Mouse (Mus musculus): ENCODE data around the gene Ankrd49.
A peak's percentile ranks its signal among the peaks of the same experiment; 100 is the strongest.

The Ankrd49 gene

DNA sequence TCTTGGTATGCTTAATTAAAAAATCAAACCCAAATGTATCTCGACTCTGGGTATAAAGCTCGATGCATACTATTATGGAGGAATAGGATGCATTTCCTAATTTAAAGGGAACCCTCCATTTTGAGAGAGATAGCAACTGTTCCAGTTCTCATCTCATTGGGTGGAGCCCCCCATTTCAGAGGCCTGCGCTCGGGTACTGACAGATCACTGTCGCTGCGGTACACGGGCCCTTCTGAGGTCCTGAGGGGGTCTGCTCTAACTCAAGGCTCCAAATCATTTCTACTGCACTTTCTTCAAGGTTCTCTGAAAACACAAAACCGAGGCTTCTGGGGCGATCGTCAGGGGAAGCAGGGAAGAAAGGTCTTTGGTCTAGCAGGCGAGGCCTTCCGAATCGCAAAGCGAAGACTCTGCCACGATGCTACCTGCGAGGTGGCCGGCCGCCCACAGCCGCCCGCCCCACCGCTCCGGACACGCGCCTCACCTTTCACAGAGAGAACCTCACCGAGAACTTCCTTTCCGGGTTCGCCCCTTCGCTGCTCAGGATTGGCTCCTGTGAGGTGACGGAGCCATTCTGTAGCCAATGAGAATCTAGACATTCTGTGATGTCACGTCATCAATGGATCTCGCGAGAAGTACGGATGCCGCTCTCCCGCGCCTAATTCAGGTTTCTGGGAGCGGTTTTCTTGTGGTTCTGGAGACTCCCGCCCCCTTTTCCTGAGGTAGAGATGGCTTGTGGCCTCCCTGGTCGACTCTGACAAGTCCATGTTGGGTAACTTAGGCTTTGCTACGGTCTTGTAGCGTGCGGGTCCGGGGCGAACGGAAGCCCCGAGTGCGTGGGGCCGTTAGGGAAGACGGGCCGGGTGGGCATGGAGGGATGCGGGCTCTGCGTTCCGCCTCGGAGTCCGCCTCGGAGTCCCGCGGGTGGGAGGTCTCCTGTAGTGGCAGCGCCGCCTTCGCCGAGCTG is at the start of gene Ankrd49, which contains the start of gene Mre11a:
TSS of gene Ankrd49 (minus strand) at position 818 of the 964 bp plus-strand sequence.
TSS of gene Mre11a (plus strand) at position 616 of the 964 bp plus-strand sequence.
- DNase-seq: peak; percentile 85

DNA sequence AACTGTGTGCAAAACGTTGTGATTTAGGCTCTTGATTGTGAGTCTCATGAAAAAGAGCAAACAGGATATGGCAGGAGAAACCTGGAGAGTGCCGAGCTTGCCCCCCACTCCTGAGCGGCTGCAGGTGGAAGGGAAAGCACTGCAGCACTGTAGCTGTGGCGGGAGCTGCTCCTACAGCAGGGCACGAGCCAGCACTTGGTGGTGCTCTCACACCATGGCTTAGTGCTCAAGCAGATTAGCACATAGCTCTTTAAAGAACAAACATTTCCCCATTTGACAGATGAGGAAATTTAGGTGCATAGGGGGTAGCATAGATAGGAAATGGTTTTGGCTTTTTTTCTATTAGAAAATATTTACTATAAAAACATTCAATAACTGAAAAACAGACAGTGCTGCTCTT is 47.4 kb upstream of the Ankrd49 start:
- DNase-seq: no peak

DNA sequence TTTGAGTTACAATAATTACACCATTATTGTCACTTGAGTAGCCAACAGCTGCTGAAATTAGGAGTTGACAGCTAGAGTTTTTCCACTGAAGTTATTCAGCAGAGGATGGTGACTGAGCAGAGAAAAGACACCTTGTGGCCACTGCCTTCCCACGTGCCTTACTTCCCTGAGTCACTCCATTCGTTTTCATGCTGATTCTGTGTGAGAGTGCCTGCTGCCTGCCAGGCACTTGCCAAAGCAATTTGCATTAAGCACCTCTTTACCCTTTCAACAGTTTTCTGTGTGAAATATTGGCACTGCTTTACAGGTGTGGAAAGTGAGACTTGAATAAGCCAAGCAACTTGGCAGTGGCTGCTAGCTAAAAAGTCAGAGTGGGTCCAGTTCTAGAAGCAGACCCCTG is 43.2 kb upstream of the Ankrd49 start:
- DNase-seq: no peak

DNA sequence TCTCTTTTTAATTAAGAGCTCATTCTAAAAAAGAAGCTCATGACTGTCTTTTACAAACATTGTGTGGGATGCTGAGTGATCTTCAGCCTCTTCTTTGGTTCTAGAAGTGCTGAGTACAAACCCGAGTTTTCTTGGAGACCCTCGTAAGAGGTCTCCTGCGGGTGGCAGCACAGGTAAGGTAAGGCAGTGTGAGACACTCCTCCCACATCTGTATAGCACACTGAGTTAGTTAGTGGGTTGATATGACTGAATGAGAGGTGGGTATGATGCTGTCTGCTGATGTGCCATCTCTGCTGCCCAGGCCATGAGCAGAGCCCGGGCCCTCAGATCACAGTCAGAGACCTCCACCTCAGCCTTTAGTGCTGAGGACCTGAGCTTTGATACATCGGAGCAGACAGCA is 40.2 kb upstream of the Ankrd49 start:
- DNase-seq: no peak

DNA sequence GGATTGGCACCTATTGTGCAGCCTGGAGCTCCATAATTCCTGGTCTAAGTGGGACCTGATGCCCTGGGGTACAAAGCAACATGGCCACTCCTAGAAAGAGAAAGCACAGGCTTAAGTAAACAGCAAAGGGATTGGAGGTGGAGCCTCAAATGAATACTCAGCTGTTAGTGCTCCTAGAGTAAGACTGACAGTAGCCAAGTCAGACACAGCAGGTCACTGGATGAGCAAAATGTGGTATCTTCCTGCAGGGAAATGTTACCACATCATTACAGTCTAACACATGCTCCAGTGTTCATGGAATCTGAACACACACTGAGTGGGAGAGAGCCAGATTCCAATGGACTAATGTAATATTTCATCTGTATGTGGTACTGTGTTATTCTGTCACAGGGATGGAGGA is 36.7 kb upstream of the Ankrd49 start:
- no peak for DNase-seq

DNA sequence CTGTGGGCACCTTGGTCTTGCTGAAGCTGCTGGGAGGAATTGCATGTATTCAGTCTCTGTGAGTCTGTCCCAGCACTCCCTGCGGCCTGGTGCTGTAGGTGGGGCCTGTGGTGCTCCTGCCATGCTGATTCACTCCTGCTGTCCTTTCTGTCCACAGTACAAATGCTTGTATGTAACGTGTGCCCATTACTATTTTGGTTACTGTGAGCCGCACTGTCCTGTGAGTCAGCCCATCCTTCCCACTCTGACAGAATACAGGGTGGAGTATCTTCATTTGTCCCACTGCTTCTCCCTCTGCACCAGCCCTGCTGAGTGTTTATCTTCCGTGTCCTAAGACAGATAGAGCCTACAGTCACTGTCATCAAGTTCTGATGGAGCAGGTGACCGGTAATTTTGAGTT is 25.5 kb upstream of the Ankrd49 start:
- peak; percentile 5 for DNase-seq

DNA sequence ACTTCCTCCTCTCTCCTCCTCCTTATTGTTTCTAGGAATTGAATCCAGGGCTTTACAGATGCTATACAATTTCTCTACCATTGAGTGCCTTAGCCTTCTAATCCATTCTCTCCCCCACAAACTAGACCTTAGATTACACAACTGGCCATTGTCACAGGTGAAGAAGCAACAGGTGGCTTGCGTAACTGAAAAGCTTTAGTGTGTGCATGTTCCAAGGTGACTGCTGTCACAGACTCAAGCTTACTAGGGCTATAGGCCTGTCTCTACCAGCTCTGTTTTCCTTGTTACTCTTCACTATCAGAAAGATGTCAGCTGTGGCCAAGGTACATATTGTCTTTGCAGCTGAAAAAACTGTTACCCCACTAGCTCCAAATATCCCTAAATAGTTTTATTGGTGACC is 22.1 kb upstream of the Ankrd49 start:
- DNase-seq: no peak

DNA sequence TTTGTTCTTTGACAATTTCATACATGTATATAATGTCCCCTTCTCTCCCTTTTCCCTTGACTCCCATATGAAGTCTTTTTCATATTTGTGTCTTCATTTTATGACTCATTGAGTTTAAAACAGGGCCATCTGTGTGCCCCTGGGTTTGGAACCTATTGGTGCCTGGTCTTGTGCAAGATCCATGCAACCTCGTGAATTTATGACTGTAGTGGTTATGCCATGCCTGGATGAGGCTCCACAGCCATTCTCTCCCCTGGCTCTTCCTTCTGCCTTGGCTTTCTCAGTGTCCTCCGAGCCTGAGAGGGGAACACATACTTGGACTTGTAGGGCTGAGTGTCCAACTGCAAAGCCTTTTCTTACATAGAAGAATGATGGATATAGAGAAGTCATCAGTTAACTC is 21.1 kb upstream of the Ankrd49 start:
- DNase-seq: no peak

DNA sequence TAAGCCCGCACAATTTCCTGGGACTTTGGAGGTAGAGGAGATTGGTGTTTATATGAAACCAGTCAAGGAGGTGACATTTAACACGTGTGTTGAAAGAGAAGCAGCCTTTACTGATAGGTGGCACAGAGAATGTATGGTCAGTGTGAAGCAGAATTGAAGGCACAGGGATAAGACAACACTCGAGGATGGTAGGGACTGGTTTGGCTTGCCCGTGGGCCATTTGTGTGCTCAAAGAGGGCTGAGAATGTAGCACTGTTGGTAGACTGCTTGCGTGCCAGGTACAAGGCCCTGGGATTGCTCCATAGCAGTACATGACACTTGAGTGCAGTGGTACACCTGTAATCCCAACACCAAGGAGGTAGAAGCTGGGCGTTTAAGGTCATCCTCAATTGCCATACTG is 2.7 kb upstream of the Ankrd49 start:
- DNase-seq: no peak

DNA sequence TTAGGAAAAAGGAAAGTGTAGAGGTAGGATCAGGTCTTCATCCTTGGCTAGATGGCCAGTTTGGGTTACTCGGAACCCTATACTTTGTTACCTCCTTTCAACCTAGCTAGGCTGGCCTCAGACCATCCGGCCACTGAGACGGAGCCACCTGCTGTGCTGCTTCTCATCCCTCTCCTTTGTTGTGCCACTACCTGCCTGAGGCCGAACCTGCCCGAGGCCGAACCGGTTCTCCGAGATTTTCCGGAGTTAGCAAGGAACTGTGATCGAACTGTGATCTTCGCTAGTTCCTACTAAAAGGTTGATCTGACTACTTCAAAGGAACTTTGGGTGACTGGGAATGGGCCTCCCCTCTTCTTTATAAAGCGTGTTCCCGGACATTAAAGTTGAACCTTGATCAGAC is 6.3 kb downstream of the Ankrd49 start:
- DNase-seq: no peak

DNA sequence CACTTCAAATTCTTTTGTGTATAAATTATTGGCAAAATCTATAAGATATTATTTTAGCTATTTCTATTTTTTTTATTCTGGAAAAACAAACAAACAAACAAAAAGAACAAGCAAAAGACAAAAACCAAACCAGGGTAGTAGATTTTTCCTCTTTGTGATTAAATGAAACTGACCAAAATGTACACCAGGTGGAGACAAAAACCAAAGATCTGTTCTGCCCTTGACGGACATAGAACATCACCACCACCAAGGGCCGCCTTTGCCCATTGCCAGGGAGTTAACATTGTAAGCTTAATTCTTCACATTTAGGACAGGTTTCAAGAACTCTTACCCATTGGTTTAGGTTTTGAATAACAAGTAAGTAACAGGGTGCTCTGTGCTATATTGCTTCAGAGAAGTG is 10.8 kb downstream of the Ankrd49 start:
- DNase-seq: no peak

DNA sequence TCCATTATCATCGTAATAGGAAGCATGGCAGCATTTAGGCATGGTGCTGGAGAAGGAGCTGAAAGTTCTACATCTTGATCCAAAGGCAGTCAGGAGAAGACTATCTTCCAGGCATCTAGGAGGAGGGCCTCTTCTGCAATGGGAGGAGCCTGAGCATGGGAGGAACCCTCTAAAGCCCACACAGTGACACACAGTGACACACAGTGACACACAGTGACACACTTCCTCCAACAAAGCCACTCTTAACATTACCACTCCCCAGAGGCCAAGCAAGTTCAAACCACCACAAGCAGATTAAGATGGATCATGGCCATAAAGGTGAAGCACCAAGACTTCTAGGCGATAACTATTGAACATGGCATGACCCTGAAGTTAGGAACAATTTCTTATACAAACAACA is 12.6 kb downstream of the Ankrd49 start:
- no peak for DNase-seq

DNA sequence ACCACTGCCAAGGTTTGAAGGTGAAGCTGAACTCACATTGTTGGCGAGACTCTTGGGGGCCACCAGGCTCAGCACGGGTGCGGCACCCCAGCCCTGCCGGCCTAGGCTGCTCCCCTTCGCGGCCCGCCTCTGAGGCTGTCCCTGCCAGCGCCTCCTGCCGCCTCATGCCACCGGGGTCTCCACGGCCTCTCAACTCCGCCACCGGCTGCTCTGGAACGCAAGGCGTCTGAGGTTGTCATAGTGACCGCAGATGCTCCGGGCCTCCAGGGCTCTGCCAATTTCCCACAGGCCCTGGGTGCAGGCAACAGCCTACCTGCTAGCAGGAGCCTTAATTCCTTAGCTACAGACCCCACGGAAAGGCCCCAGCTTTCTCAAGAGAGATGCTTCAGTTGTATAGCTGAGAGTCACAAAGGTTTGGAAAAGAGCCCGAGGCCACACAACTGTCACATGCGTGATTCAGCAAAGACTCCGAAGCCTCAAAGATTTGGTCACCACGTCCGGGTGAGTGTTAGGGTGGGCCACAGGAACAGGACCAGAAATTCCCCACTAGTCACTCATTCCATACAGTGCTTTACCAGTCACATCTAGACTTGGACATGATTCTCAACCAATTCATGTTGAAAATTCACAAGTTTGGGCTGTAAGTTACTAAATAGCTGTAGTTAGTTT is 13.7 kb downstream of the Ankrd49 start, which contains the start of gene 1700012B09Rik:
TSS of gene 1700012B09Rik (minus strand) at position 228 of the 669 bp plus-strand sequence.
- no peak for DNase-seq

DNA sequence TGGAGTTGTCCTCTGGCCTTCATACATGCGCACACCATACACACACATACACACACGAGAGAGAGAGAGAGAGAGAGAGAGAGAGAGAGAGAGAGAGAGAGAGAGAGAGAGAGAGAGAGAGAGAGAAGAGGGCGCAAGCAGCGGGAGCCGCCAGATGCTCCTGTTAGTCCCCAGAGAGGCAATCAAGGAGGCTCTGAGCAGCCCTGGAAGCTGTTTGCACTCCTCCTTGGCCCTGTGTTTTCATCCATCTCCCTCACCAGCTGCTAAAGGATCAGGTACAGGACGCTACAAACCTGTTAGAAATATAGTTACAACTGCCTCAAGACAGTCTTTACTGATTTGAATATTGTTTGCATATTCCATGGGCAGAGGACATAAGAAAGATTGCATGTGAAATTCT is 14.8 kb downstream of the Ankrd49 start:
- DNase-seq: no peak

DNA sequence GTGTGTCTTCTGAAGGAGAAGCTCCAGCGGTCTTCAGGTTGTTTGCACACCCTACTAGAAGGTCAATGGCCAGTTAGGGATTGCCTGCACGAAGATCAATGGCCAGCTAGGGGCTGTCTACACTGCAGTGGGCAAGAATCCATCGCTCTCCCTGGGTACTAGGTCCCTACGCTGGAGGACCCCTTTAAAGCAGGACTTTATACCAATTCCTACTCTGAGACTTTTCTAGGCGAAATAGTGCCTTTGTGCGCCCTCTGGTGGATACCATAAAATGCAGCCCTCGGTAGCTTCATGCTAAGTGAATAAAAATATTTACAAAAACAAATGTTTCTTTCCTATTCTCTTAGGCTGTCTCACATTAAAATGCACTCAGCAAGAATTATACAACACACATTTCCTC is 19.9 kb downstream of the Ankrd49 start:
- peak; percentile 66 for DNase-seq

DNA sequence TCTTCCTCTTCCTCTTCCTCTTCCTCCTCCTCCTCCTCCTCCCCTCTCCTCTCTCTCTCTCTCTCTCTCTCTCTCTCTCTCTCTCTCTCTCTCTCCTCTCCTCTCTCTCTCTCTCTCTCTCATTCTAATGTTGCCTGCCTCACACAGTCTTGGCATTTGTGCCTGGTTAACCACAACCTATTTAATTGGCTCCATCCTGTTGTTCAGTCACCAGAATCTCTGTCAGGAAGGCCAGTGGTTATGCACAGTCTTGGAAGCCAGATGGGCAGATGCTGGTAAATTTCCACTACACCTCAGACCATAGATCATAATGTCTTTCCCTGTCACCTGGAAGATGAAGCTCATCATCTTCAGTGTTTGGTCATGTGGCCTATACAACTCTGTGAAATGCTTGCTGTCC is 25.4 kb downstream of the Ankrd49 start:
- no peak for DNase-seq

DNA sequence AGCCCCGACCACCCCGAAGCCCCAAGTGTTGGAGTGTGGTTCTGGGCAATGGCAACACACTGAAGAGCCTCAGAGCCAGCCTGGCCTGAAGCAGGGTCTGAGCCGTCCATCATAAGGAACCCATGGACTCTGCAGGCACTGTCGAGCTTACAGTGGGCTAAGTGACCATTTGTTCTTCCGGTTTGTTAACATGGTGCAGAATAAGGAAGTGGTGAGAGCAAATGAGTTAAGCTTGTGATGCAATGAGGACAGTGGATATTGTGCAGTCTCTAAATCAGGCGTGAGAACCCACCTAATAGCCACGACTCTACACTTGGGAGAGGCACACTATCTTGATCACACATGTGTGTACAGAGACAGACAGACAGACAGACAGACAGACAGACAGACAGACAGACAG is 26.1 kb downstream of the Ankrd49 start:
- DNase-seq: no peak

DNA sequence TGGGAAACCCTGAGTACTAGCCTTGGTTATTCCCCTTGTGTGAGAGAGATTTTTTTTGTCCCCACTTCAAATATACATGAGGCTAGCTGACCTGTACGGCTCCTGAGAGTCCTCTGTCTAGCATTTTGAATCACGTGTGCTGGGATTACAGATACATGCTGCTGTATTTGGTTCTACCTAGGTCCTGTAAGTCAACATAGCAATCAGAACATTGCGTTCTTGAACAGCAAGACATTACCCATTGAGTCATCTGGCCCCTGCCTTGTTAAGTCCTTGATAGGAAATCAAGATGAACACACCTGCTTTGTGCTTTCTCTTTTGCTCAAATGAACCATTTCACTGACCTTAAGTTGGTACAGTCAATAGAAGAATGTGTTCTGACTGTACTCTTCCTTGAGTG is 30.2 kb downstream of the Ankrd49 start:
- no peak for DNase-seq

DNA sequence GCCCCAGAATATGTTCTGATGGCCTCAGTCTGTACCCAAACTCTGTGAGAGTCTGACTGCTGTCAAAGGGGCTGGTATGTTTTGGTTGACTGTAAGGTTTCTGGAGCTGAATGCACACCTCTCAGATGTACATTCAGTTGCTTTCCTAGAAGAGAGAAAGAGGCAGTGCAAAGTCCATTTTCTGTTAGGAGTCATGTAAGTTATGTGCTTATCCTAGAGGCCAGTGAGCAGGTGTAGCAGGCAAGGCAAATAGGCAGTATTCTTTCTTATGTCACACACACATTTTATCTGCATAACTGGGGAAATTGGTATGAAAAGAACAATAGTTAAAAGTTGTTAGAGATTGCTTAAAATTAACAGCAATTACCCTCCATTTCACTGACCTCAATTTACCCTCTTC is 30.7 kb downstream of the Ankrd49 start:
- DNase-seq: no peak

DNA sequence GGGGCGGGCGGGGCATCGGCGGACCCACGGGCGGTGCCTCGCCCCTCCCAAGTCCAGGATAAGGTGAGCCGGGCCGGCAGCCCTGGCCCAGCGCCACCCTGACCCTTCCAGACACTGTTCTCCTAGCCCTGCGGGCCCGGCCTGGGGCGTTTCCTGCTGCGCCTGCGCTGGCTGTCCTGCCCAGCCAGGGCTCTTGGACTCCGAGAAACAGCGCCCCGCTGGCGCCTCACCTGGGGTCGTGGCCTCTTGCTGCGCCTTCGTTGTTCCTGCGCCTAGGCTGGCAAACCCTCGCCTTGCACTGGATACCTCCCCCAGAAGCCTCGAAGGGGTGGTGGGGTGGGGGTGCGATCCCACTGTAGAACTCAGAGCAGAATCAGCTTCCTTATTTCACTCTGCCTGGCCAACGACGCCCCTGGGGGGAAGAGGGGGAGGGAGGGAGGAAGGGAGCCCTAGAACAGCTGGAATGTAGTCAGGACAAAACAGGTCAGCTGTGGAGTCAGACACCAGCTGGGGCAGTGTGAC is 32.6 kb downstream of the Ankrd49 start, which contains the start of gene Fut4:
TSS of gene Fut4 (minus strand) at position 393 of the 522 bp plus-strand sequence.
- DNase-seq: no peak

DNA sequence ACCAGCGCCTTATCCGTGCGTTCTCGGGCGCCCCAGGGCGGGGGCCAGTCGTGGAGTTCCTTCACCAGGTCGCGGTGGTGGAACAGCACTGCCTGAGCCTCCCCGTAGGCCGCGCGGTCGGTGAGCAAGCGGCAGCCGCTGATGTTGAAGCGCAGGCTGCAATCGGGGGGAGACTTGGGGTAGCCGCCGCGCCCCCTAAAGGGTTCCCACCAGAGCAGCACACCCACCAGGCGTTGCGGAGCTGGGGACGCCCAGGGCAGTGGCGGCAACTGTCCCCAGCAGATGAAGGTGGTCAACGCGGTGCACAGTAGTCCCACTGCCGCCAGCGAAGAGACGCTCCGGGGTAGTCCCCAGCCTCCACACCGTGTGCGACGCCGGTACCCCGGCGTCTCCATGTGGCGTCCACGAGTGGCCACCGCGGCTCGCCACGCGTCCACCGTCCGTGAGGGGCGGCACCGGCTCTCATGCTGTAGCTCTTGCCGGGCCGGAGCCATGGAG is 33.1 kb downstream of the Ankrd49 start:
- peak; percentile 15 for DNase-seq

DNA sequence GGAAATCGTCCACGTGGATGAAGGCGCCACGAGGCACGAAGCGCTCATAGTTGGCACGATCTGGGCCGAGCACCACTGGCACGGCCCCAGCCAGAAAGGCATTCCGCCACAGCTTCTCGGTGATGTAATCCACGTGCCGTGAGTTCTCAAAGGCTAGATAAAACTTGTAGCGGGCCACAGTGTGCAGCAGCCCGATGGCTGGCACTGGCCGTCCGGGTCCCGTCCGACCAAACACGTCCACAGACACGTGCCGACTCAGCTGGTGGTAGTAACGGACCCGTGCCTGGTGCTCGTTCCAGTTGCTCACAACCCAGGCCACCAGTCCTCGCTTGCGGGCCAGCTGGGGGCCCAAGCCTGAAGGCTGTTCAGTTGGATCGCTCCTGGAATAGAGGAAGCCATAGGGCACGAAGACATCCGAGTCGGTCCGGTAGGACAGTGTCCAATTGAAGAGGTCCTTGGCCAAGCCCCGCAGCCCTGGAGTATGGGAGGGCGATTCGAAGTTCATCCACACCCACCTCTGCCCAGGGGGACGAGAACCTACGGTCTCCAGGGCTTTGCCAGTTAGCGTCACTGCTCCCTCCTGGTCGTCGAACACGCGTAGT is 33.7 kb downstream of the Ankrd49 start:
- no peak for DNase-seq

Measured in right cerebral cortex, postnatal 14 days (tissue).